Mouse (Mus musculus) embryonic facial prominence, embryonic 12.5 days (tissue): ENCODE measurements around the gene Prkn. TPM values are rescaled to one million over a fixed set of nuclear protein-coding genes. Genes with fewer than 3 reads are reported as not detected.

Experiments used
- ATAC-seq: fragments of 200-750 bp; cut with Nextera tagmentation; 2 replicates; pipeline ENCODE4 v1.8.0; 2017; ENCODE audit not compliant: insufficient number of reproducible peaks, insufficient read depth, low FRiP score, low TSS enrichment
- H3K27ac ChIP-seq: fragments of 300-500 bp; sonication (generic); 2 replicates; pipeline ENCODE4 v1.5.1; 2016; ENCODE audit warnings: mild to moderate bottlenecking
- H3K27me3 ChIP-seq: fragments of 300-500 bp; sonication (generic); 2 replicates; pipeline ENCODE4 v1.6.1; 2016; ENCODE audit warnings: mild to moderate bottlenecking, moderate library complexity
- H3K36me3 ChIP-seq: fragments of 300-500 bp; sonication (generic); 2 replicates; pipeline ENCODE4 v1.6.1; 2016; ENCODE audit warnings: mild to moderate bottlenecking
- H3K4me1 ChIP-seq: fragments of 300-500 bp; sonication (generic); 2 replicates; pipeline ENCODE4 v1.6.1; 2016
- H3K4me2 ChIP-seq: fragments of 300-500 bp; sonication (generic); replicated peaks from 2 replicates; pipeline ENCODE4 v1.6.1; 2016; ENCODE audit warnings: mild to moderate bottlenecking, moderate library complexity
- H3K4me3 ChIP-seq: fragments of 300-500 bp; sonication (generic); 2 replicates; pipeline ENCODE4 v1.5.1; 2016; ENCODE audit warnings: mild to moderate bottlenecking
- H3K9ac ChIP-seq: fragments of 300-500 bp; sonication (generic); 2 replicates; pipeline ENCODE4 v1.6.1; 2016; ENCODE audit warnings: mild to moderate bottlenecking, moderate library complexity
- H3K9me3 ChIP-seq: fragments of 300-500 bp; sonication (generic); 2 replicates; pipeline ENCODE4 v1.6.1; 2016; ENCODE audit warnings: mild to moderate bottlenecking, moderate library complexity
- WGBS: fragments of 180-500 bp; shearing (Covaris S2); methylation state at CpG from one replicate; pipeline ENCODE4 v1.1.7; 2016; 5-methylcytosine and 5-hydroxymethylcytosine counted together
- polyA plus RNA-seq: library from polyadenylated mRNA; unstranded; fragments of >200 nt; fragmentation: Nextera tagmentation; extraction: Ambion mirVana; gene quantifications from 2 replicates; pipeline ENCODE4 v1.2.1, GENCODE M21; 2016

Gene Prkn
- polyA plus RNA-seq, 1 experiment from 2014 or later = 1.8 TPM

GRCm38 (mm10) chr17:11230604-11231395 is 390.6 kb downstream of the Prkn start:
- Histone ChIP-seq H3K9ac (no peak overlapping the region), H3K4me1 (no peaks in the 10 kb centered on the region; the same call in 1 of the 2 replicates), H3K9me3 (no peaks in the 10 kb centered on the region), H3K4me3 (no peak overlapping the region), H3K4me2 (peak overlapping the region; percentile 29), H3K27ac (no peak overlapping the region), H3K36me3 (no peaks in the 10 kb centered on the region), H3K27me3 (no peaks in the 10 kb centered on the region)
- 48% methylated on average over 12 of the region's 12 CpGs for WGBS
- ATAC-seq = no peak

- ATAC-seq = no peak
- no peak overlapping the region for H3K4me3 ChIP-seq
- H3K9ac ChIP-seq = no peak overlapping the region
- no peaks in the 10 kb centered on the region; the same call in 1 of the 2 replicates for H3K4me1 ChIP-seq
- H3K9me3 ChIP-seq = no peaks in the 10 kb centered on the region
- no peaks in the 10 kb centered on the region for H3K36me3 ChIP-seq
- no peaks in the 10 kb centered on the region for H3K27me3 ChIP-seq
- H3K27ac ChIP-seq = no peak overlapping the region
- 54% methylated on average over 1 of the region's 1 CpGs for WGBS
- no peak overlapping the region for H3K4me2 ChIP-seq
Measured at GRCm38 (mm10) chr17:11235273-11235672, 395.1 kb downstream of the Prkn start.

- H3K27ac ChIP-seq = no peak overlapping the region
- no peak overlapping the region for H3K4me2 ChIP-seq
- peaks cover 4% of the 10 kb centered on the region; the same call in 1 of the 2 replicates for H3K4me1 ChIP-seq
- H3K4me3 ChIP-seq = no peak overlapping the region
- no peak overlapping the region for H3K9ac ChIP-seq
- ATAC-seq = no peak
- 62% methylated on average over 9 of the region's 9 CpGs for WGBS
- H3K36me3 ChIP-seq = no peaks in the 10 kb centered on the region
- H3K9me3 ChIP-seq = no peaks in the 10 kb centered on the region
- H3K27me3 ChIP-seq = no peaks in the 10 kb centered on the region
Measured at GRCm38 (mm10) chr17:11245040-11245439, 404.9 kb downstream of the Prkn start.

- 0 out of 2 replicates have a peak, but pooled peaks cover 4% of the 10 kb centered on the region for H3K4me1 ChIP-seq
- WGBS = 30% methylated on average over 6 of the region's 6 CpGs
- no peaks in the 10 kb centered on the region for H3K27me3 ChIP-seq
- no peaks in the 10 kb centered on the region for H3K36me3 ChIP-seq
- ATAC-seq = no peak
- no peaks in the 10 kb centered on the region for H3K9me3 ChIP-seq
- no peak overlapping the region for H3K9ac ChIP-seq
- H3K27ac ChIP-seq = no peak overlapping the region
- no peak overlapping the region for H3K4me2 ChIP-seq
- no peak overlapping the region for H3K4me3 ChIP-seq
Measured at GRCm38 (mm10) chr17:11249216-11249615, 409.0 kb downstream of the Prkn start.

GRCm38 (mm10) chr17:11260663-11261062 is 420.5 kb downstream of the Prkn start:
- 69% methylated on average over 8 of the region's 8 CpGs for WGBS
- H3K4me3 ChIP-seq = no peak overlapping the region
- H3K4me1 ChIP-seq = 0 out of 2 replicates have a peak, but pooled peaks cover 7% of the 10 kb centered on the region
- no peaks in the 10 kb centered on the region for H3K36me3 ChIP-seq
- H3K4me2 ChIP-seq = no peak overlapping the region
- no peaks in the 10 kb centered on the region for H3K27me3 ChIP-seq
- H3K9me3 ChIP-seq = no peaks in the 10 kb centered on the region
- ATAC-seq = no peak
- no peak overlapping the region for H3K27ac ChIP-seq
- H3K9ac ChIP-seq = no peak overlapping the region

GRCm38 (mm10) chr17:11261679-11262078 is 421.5 kb downstream of the Prkn start:
- no peak for ATAC-seq
- 82% methylated on average over 5 of the region's 5 CpGs for WGBS
- Histone ChIP-seq H3K9me3 (no peaks in the 10 kb centered on the region), H3K36me3 (no peaks in the 10 kb centered on the region), H3K4me3 (no peak overlapping the region), H3K27me3 (no peaks in the 10 kb centered on the region), H3K27ac (no peak overlapping the region), H3K4me2 (no peak overlapping the region), H3K4me1 (0 out of 2 replicates have a peak, but pooled peaks cover 7% of the 10 kb centered on the region), H3K9ac (no peak overlapping the region)

GRCm38 (mm10) chr17:11267951-11268350 is 427.8 kb downstream of the Prkn start:
- WGBS = 84% methylated on average over 4 of the region's 4 CpGs
- Histone ChIP-seq H3K9ac (no peak overlapping the region), H3K27ac (no peak overlapping the region), H3K4me1 (no peaks in the 10 kb centered on the region), H3K36me3 (no peaks in the 10 kb centered on the region), H3K9me3 (no peaks in the 10 kb centered on the region), H3K27me3 (no peaks in the 10 kb centered on the region), H3K4me3 (no peak overlapping the region), H3K4me2 (no peak overlapping the region)
- no peak for ATAC-seq

- Histone ChIP-seq H3K27ac (no peak overlapping the region), H3K4me1 (no peaks in the 10 kb centered on the region), H3K4me2 (no peak overlapping the region), H3K4me3 (no peak overlapping the region), H3K36me3 (no peaks in the 10 kb centered on the region), H3K9ac (no peak overlapping the region), H3K9me3 (no peaks in the 10 kb centered on the region), H3K27me3 (no peaks in the 10 kb centered on the region)
- 82% methylated on average over 4 of the region's 4 CpGs for whole genome bisulfite sequencing
- ATAC-seq = no peak
Measured at GRCm38 (mm10) chr17:11270179-11270578, 430.0 kb downstream of the Prkn start.

- no peaks in the 10 kb centered on the region for H3K9me3 ChIP-seq
- H3K27me3 ChIP-seq = no peaks in the 10 kb centered on the region
- H3K27ac ChIP-seq = no peak overlapping the region
- no peak for ATAC-seq
- H3K4me2 ChIP-seq = no peak overlapping the region
- no peak overlapping the region for H3K4me3 ChIP-seq
- H3K9ac ChIP-seq = no peak overlapping the region
- no peaks in the 10 kb centered on the region for H3K36me3 ChIP-seq
- H3K4me1 ChIP-seq = no peaks in the 10 kb centered on the region
Measured at GRCm38 (mm10) chr17:11271876-11272275, 431.7 kb downstream of the Prkn start.

GRCm38 (mm10) chr17:11284246-11284645 is 444.1 kb downstream of the Prkn start:
- Histone ChIP-seq H3K9ac (no peak overlapping the region), H3K36me3 (no peaks in the 10 kb centered on the region), H3K9me3 (no peaks in the 10 kb centered on the region), H3K4me3 (no peak overlapping the region), H3K4me2 (no peak overlapping the region), H3K27ac (no peak overlapping the region), H3K27me3 (no peaks in the 10 kb centered on the region), H3K4me1 (no peaks in the 10 kb centered on the region)
- 74% methylated on average over 4 of the region's 4 CpGs for WGBS
- no peak for ATAC-seq

GRCm38 (mm10) chr17:11290183-11290582 is 450.0 kb downstream of the Prkn start:
- Histone ChIP-seq H3K36me3 (no peaks in the 10 kb centered on the region), H3K4me2 (no peak overlapping the region), H3K4me3 (no peak overlapping the region), H3K27ac (no peak overlapping the region), H3K4me1 (no peaks in the 10 kb centered on the region), H3K9me3 (no peaks in the 10 kb centered on the region), H3K9ac (no peak overlapping the region), H3K27me3 (no peaks in the 10 kb centered on the region)
- no peak for ATAC-seq
- WGBS = 76% methylated on average over 3 of the region's 3 CpGs

GRCm38 (mm10) chr17:11303116-11303515 is 462.9 kb downstream of the Prkn start:
- Histone ChIP-seq H3K4me1 (no peaks in the 10 kb centered on the region), H3K4me3 (no peak overlapping the region), H3K9me3 (no peaks in the 10 kb centered on the region), H3K36me3 (no peaks in the 10 kb centered on the region), H3K27ac (no peak overlapping the region), H3K27me3 (no peaks in the 10 kb centered on the region), H3K4me2 (no peak overlapping the region), H3K9ac (no peak overlapping the region)
- WGBS = 72% methylated on average over 9 of the region's 9 CpGs
- ATAC-seq = no peak
